Mouse (Mus musculus): ENCODE measurements around the gene Olfr734. TPM values are rescaled to one million over a fixed set of nuclear protein-coding genes. Genes with fewer than 3 reads are reported as not detected.

The Olfr734 gene
- not detected in 2 replicates for polyA plus RNA-seq (2015; fragmentation: Nextera tagmentation; extraction: Ambion mirVana)

GRCm38 (mm10) chr14:50326661-50327060 is at the start of gene Olfr734:
Gene Olfr734 (minus strand): TSS chr14:50326761.
- H3K9me3 ChIP-seq (replicated peaks; ENCODE audit: control insufficient read depth, low read length), result no peaks in the 10 kb centered on the region
- no peak within 1 kb of the TSS for H3K27ac ChIP-seq (ENCODE audit: low read length)
- H3K4me3 ChIP-seq (ENCODE audit: low read length), result no peak within 1 kb of the TSS
- no peaks in the 10 kb centered on the region for H3K27me3 ChIP-seq (ENCODE audit: control insufficient read depth, insufficient read depth, low read length)
- H3K9ac ChIP-seq (ENCODE audit: low read length), result no peak within 1 kb of the TSS
- ATAC-seq (replicated peaks; ENCODE audit: extremely low read depth, insufficient read depth, low FRiP score), result no peak
- H3K4me2 ChIP-seq (ENCODE audit: low read depth, low read length), result no peak within 1 kb of the TSS
- H3K4me1 ChIP-seq (ENCODE audit: control insufficient read depth, insufficient read depth, low read length), result no peaks in the 10 kb centered on the region
- no peaks in the 10 kb centered on the region for H3K36me3 ChIP-seq (ENCODE audit: control insufficient read depth, insufficient read depth)
- 67% methylated on average over 1 of the region's 1 CpGs for WGBS

- no peak overlapping the region for H3K4me3 ChIP-seq (ENCODE audit: low read length)
- no peak overlapping the region for H3K9ac ChIP-seq (ENCODE audit: low read length)
- H3K4me2 ChIP-seq (ENCODE audit: low read depth, low read length), result no peak overlapping the region
- no peak overlapping the region for H3K27ac ChIP-seq (ENCODE audit: low read length)
- H3K9me3 ChIP-seq (replicated peaks; ENCODE audit: control insufficient read depth, low read length), result no peaks in the 10 kb centered on the region
- ATAC-seq (replicated peaks; ENCODE audit: extremely low read depth, insufficient read depth, low FRiP score), result no peak
- no peaks in the 10 kb centered on the region for H3K27me3 ChIP-seq (ENCODE audit: control insufficient read depth, insufficient read depth, low read length)
- WGBS, result 71% methylated on average over 2 of the region's 2 CpGs
- no peaks in the 10 kb centered on the region for H3K4me1 ChIP-seq (ENCODE audit: control insufficient read depth, insufficient read depth, low read length)
- H3K36me3 ChIP-seq (ENCODE audit: control insufficient read depth, insufficient read depth), result no peaks in the 10 kb centered on the region
Measured at GRCm38 (mm10) chr14:50363561-50363960, 37.0 kb upstream of the Olfr734 start.

GRCm38 (mm10) chr14:50360480-50360879 is 33.9 kb upstream of the Olfr734 start:
- Histone ChIP-seq H3K36me3 (ENCODE audit: control insufficient read depth, insufficient read depth) (no peaks in the 10 kb centered on the region), H3K9me3 (replicated peaks; ENCODE audit: control insufficient read depth, low read length) (no peaks in the 10 kb centered on the region), H3K27ac (ENCODE audit: low read length) (no peak overlapping the region), H3K27me3 (ENCODE audit: control insufficient read depth, insufficient read depth, low read length) (no peaks in the 10 kb centered on the region), H3K4me2 (ENCODE audit: low read depth, low read length) (no peak overlapping the region), H3K4me3 (ENCODE audit: low read length) (no peak overlapping the region), H3K9ac (ENCODE audit: low read length) (no peak overlapping the region), H3K4me1 (ENCODE audit: control insufficient read depth, insufficient read depth, low read length) (no peaks in the 10 kb centered on the region)
- ATAC-seq (replicated peaks; ENCODE audit: extremely low read depth, insufficient read depth, low FRiP score), result no peak
- WGBS, result 80% methylated on average over 3 of the region's 3 CpGs

- Histone ChIP-seq H3K9me3 (replicated peaks; ENCODE audit: control insufficient read depth, low read length) (no peaks in the 10 kb centered on the region), H3K36me3 (ENCODE audit: control insufficient read depth, insufficient read depth) (no peaks in the 10 kb centered on the region), H3K4me2 (ENCODE audit: low read depth, low read length) (no peak within 1 kb of the TSS), H3K4me3 (ENCODE audit: low read length) (no peak within 1 kb of the TSS), H3K27ac (ENCODE audit: low read length) (no peak within 1 kb of the TSS), H3K27me3 (ENCODE audit: control insufficient read depth, insufficient read depth, low read length) (no peaks in the 10 kb centered on the region), H3K9ac (ENCODE audit: low read length) (no peak within 1 kb of the TSS), H3K4me1 (ENCODE audit: control insufficient read depth, insufficient read depth, low read length) (no peaks in the 10 kb centered on the region)
- no peak for ATAC-seq (replicated peaks; ENCODE audit: extremely low read depth, insufficient read depth, low FRiP score)
- 71% methylated on average over 2 of the region's 2 CpGs for WGBS
Measured at GRCm38 (mm10) chr14:50357593-50357992, 31.0 kb upstream of the Olfr734 start, which contains the start of gene Tlr11. Gene Tlr11 (plus strand): TSS chr14:50357914.

- WGBS, result 71% methylated on average over 2 of the region's 2 CpGs
- Histone ChIP-seq H3K4me1 (ENCODE audit: control insufficient read depth, insufficient read depth, low read length) (no peaks in the 10 kb centered on the region), H3K9me3 (replicated peaks; ENCODE audit: control insufficient read depth, low read length) (no peaks in the 10 kb centered on the region), H3K27me3 (ENCODE audit: control insufficient read depth, insufficient read depth, low read length) (no peaks in the 10 kb centered on the region), H3K4me3 (ENCODE audit: low read length) (no peak overlapping the region), H3K9ac (ENCODE audit: low read length) (no peak overlapping the region), H3K4me2 (ENCODE audit: low read depth, low read length) (no peak overlapping the region), H3K27ac (ENCODE audit: low read length) (no peak overlapping the region), H3K36me3 (ENCODE audit: control insufficient read depth, insufficient read depth) (no peaks in the 10 kb centered on the region)
- no peak for ATAC-seq (replicated peaks; ENCODE audit: extremely low read depth, insufficient read depth, low FRiP score)
Measured at GRCm38 (mm10) chr14:50356725-50357124, 30.2 kb upstream of the Olfr734 start.

- H3K4me3 ChIP-seq (ENCODE audit: low read length), result no peak overlapping the region
- ATAC-seq (replicated peaks; ENCODE audit: extremely low read depth, insufficient read depth, low FRiP score), result no peak
- no peaks in the 10 kb centered on the region for H3K36me3 ChIP-seq (ENCODE audit: control insufficient read depth, insufficient read depth)
- H3K27ac ChIP-seq (ENCODE audit: low read length), result no peak overlapping the region
- H3K9me3 ChIP-seq (replicated peaks; ENCODE audit: control insufficient read depth, low read length), result no peaks in the 10 kb centered on the region
- no peaks in the 10 kb centered on the region for H3K4me1 ChIP-seq (ENCODE audit: control insufficient read depth, insufficient read depth, low read length)
- WGBS, result 50% methylated on average over 3 of the region's 3 CpGs
- H3K9ac ChIP-seq (ENCODE audit: low read length), result no peak overlapping the region
- no peaks in the 10 kb centered on the region for H3K27me3 ChIP-seq (ENCODE audit: control insufficient read depth, insufficient read depth, low read length)
- no peak overlapping the region for H3K4me2 ChIP-seq (ENCODE audit: low read depth, low read length)
Measured at GRCm38 (mm10) chr14:50352438-50352837, 25.9 kb upstream of the Olfr734 start.

- no peak for ATAC-seq (replicated peaks; ENCODE audit: extremely low read depth, insufficient read depth, low FRiP score)
- no peak within 1 kb of the TSS for H3K4me3 ChIP-seq (ENCODE audit: low read length)
- no peaks in the 10 kb centered on the region for H3K9me3 ChIP-seq (replicated peaks; ENCODE audit: control insufficient read depth, low read length)
- 81% methylated on average over 2 of the region's 2 CpGs for WGBS
- H3K9ac ChIP-seq (ENCODE audit: low read length), result no peak within 1 kb of the TSS
- H3K27me3 ChIP-seq (ENCODE audit: control insufficient read depth, insufficient read depth, low read length), result no peaks in the 10 kb centered on the region
- H3K4me1 ChIP-seq (ENCODE audit: control insufficient read depth, insufficient read depth, low read length), result no peaks in the 10 kb centered on the region
- no peaks in the 10 kb centered on the region for H3K36me3 ChIP-seq (ENCODE audit: control insufficient read depth, insufficient read depth)
- H3K4me2 ChIP-seq (ENCODE audit: low read depth, low read length), result no peak within 1 kb of the TSS
- no peak within 1 kb of the TSS for H3K27ac ChIP-seq (ENCODE audit: low read length)
Measured at GRCm38 (mm10) chr14:50348796-50349195, 22.2 kb upstream of the Olfr734 start, which contains the start of gene Olfr735. Gene Olfr735 (minus strand): TSS chr14:50348872.

GRCm38 (mm10) chr14:50301422-50301821 is 25.1 kb downstream of the Olfr734 start, which contains the start of gene Olfr733:
Gene Olfr733 (minus strand): TSS chr14:50301522.
- no peaks in the 10 kb centered on the region for H3K9me3 ChIP-seq (replicated peaks; ENCODE audit: control insufficient read depth, low read length)
- H3K4me2 ChIP-seq (ENCODE audit: low read depth, low read length), result no peak within 1 kb of the TSS
- no peaks in the 10 kb centered on the region for H3K27me3 ChIP-seq (ENCODE audit: control insufficient read depth, insufficient read depth, low read length)
- H3K9ac ChIP-seq (ENCODE audit: low read length), result no peak within 1 kb of the TSS
- H3K4me1 ChIP-seq (ENCODE audit: control insufficient read depth, insufficient read depth, low read length), result no peaks in the 10 kb centered on the region
- no peak within 1 kb of the TSS for H3K4me3 ChIP-seq (ENCODE audit: low read length)
- H3K27ac ChIP-seq (ENCODE audit: low read length), result no peak within 1 kb of the TSS
- H3K36me3 ChIP-seq (ENCODE audit: control insufficient read depth, insufficient read depth), result no peaks in the 10 kb centered on the region
- ATAC-seq (replicated peaks; ENCODE audit: extremely low read depth, insufficient read depth, low FRiP score), result no peak

- no peaks in the 10 kb centered on the region for H3K4me1 ChIP-seq (ENCODE audit: control insufficient read depth, insufficient read depth, low read length)
- H3K27ac ChIP-seq (ENCODE audit: low read length), result no peak within 1 kb of the TSS
- no peaks in the 10 kb centered on the region for H3K9me3 ChIP-seq (replicated peaks; ENCODE audit: control insufficient read depth, low read length)
- H3K9ac ChIP-seq (ENCODE audit: low read length), result no peak within 1 kb of the TSS
- no peaks in the 10 kb centered on the region for H3K27me3 ChIP-seq (ENCODE audit: control insufficient read depth, insufficient read depth, low read length)
- no peaks in the 10 kb centered on the region for H3K36me3 ChIP-seq (ENCODE audit: control insufficient read depth, insufficient read depth)
- H3K4me2 ChIP-seq (ENCODE audit: low read depth, low read length), result no peak within 1 kb of the TSS
- 82% methylated on average over 1 of the region's 1 CpGs for WGBS
- no peak within 1 kb of the TSS for H3K4me3 ChIP-seq (ENCODE audit: low read length)
- ATAC-seq (replicated peaks; ENCODE audit: extremely low read depth, insufficient read depth, low FRiP score), result no peak
Measured at GRCm38 (mm10) chr14:50284106-50284505, 42.5 kb downstream of the Olfr734 start, which contains the start of gene Olfr732. Gene Olfr732 (minus strand): TSS chr14:50284206.

Measured in heart, embryonic 16.5 days (tissue).